Mouse (Mus musculus): Measurements from ENCODE around the gene Zfp59. TPM values are rescaled to one million over a fixed set of nuclear protein-coding genes. Genes with fewer than 3 reads are reported as not detected.
"Not testable (repeated sequence)": the region's sequence is repeated elsewhere in the genome, so short reads cannot be mapped to it uniquely, and the experiment has no call there.

Gene Zfp59
- polyA plus RNA-seq (2015; fragmentation: Nextera tagmentation; extraction: Ambion mirVana) = 10.5 TPM in 2 replicates

GRCm38 (mm10) chr7:27838323-27839249 lies at the start of gene Zfp59:
TSS of gene Zfp59 (plus strand) at chr7:27838607.
- no peaks in the 10 kb centered on the region for H3K9me3 ChIP-seq
- 3% methylated on average over 34 of the region's 34 CpGs for WGBS
- H3K4me2 ChIP-seq = peak within 1 kb of the TSS; percentile 61
- H3K27me3 ChIP-seq = no peaks in the 10 kb centered on the region
- peak within 1 kb of the TSS; percentile 49 for H3K4me3 ChIP-seq
- H3K9ac ChIP-seq = peak within 1 kb of the TSS; percentile 76
- H3K27ac ChIP-seq (replicated peaks) = peak within 1 kb of the TSS; percentile 75
- ATAC-seq (ENCODE audit: low read depth) = peak; percentile 99
- peaks cover 14% of the 10 kb centered on the region for H3K4me1 ChIP-seq (replicated peaks)
- H3K36me3 ChIP-seq = no peaks in the 10 kb centered on the region

- no peak for ATAC-seq (ENCODE audit: low read depth)
- Histone ChIP-seq H3K36me3 (no peaks in the 10 kb centered on the region), H3K27ac (replicated peaks) (no peak overlapping the region), H3K4me2 (no peak overlapping the region), H3K27me3 (no peaks in the 10 kb centered on the region), H3K4me3 (no peak overlapping the region), H3K9ac (no peak overlapping the region), H3K9me3 (peaks cover 24% of the 10 kb centered on the region), H3K4me1 (replicated peaks) (no peaks in the 10 kb centered on the region)
- 84% methylated on average over 5 of the region's 5 CpGs for WGBS
Measured at GRCm38 (mm10) chr7:27789306-27789705, 49.1 kb upstream of the Zfp59 start.

GRCm38 (mm10) chr7:27793865-27794264 lies 44.5 kb upstream of the Zfp59 start:
- H3K4me2 ChIP-seq; H3K4me3 ChIP-seq; H3K27me3 ChIP-seq; H3K9me3 ChIP-seq; H3K9ac ChIP-seq; ATAC-seq (ENCODE audit: low read depth); H3K36me3 ChIP-seq; H3K27ac ChIP-seq (replicated peaks); H3K4me1 ChIP-seq (replicated peaks): not testable (repeated sequence)
- 60% methylated on average over 3 of the region's 3 CpGs for WGBS

- Histone ChIP-seq H3K9me3 (peaks cover 3% of the 10 kb centered on the region; the same call in 1 of the 2 replicates), H3K27ac (replicated peaks) (no peak overlapping the region), H3K27me3 (no peaks in the 10 kb centered on the region), H3K4me1 (replicated peaks) (peaks cover 7% of the 10 kb centered on the region; the same call in 1 of the 2 replicates), H3K36me3 (no peaks in the 10 kb centered on the region), H3K4me2 (no peak overlapping the region), H3K9ac (no peak overlapping the region), H3K4me3 (no peak overlapping the region)
- no peak for ATAC-seq (ENCODE audit: low read depth)
Measured at GRCm38 (mm10) chr7:27794566-27794965, 43.8 kb upstream of the Zfp59 start.

GRCm38 (mm10) chr7:27797906-27798811 lies 40.2 kb upstream of the Zfp59 start:
- Histone ChIP-seq H3K4me2 (peak overlapping the region; percentile 30; the same call in 1 of the 2 replicates), H3K27ac (replicated peaks) (peak overlapping the region; percentile 54; the same call in 1 of the 2 replicates), H3K4me3 (0 out of 2 replicates have a peak overlapping the region, but pooled peaks have one; percentile 4), H3K9me3 (no peaks in the 10 kb centered on the region), H3K27me3 (no peaks in the 10 kb centered on the region), H3K4me1 (replicated peaks) (peaks cover 7% of the 10 kb centered on the region; the same call in 1 of the 2 replicates), H3K9ac (0 out of 2 replicates have a peak overlapping the region, but pooled peaks have one; percentile 8), H3K36me3 (no peaks in the 10 kb centered on the region)
- peak; percentile 91 for ATAC-seq (ENCODE audit: low read depth)
- 19% methylated on average over 8 of the region's 8 CpGs for WGBS

GRCm38 (mm10) chr7:27801137-27801536 lies 37.3 kb upstream of the Zfp59 start:
- WGBS = 56% methylated on average over 2 of the region's 2 CpGs
- no peak overlapping the region for H3K27ac ChIP-seq (replicated peaks)

GRCm38 (mm10) chr7:27802986-27803385 lies 35.4 kb upstream of the Zfp59 start:
- Histone ChIP-seq H3K4me3 (no peak overlapping the region), H3K36me3 (peaks cover 11% of the 10 kb centered on the region), H3K9ac (no peak overlapping the region), H3K9me3 (no peaks in the 10 kb centered on the region), H3K4me2 (no peak overlapping the region), H3K27ac (replicated peaks) (no peak overlapping the region), H3K27me3 (no peaks in the 10 kb centered on the region), H3K4me1 (replicated peaks) (peaks cover 17% of the 10 kb centered on the region)
- WGBS = 77% methylated on average over 5 of the region's 5 CpGs
- ATAC-seq (ENCODE audit: low read depth) = no peak

More at GRCm38 (mm10) chr7:27801137-27801536, 37.3 kb upstream of the Zfp59 start:
- H3K27me3 ChIP-seq = no peaks in the 10 kb centered on the region
- ATAC-seq (ENCODE audit: low read depth) = no peak
- H3K4me3 ChIP-seq = no peak overlapping the region
- H3K36me3 ChIP-seq = 0 out of 2 replicates have a peak, but pooled peaks cover under 1% of the 10 kb centered on the region
- H3K4me2 ChIP-seq = no peak overlapping the region
- peaks cover 18% of the 10 kb centered on the region for H3K4me1 ChIP-seq (replicated peaks)
- no peaks in the 10 kb centered on the region for H3K9me3 ChIP-seq
- H3K9ac ChIP-seq = no peak overlapping the region

- H3K4me3 ChIP-seq = peak overlapping the region; percentile 74
- WGBS = under 1% methylated on average over 25 of the region's 25 CpGs
Measured at GRCm38 (mm10) chr7:27804297-27805030, 33.9 kb upstream of the Zfp59 start.

GRCm38 (mm10) chr7:27806896-27807295 lies 31.5 kb upstream of the Zfp59 start, which contains the start of gene Zfp626:
TSS of gene Zfp626 (plus strand) at chr7:27807196.
- 97% methylated on average over 3 of the region's 3 CpGs for WGBS
- H3K4me3 ChIP-seq = not testable (repeated sequence)

More at GRCm38 (mm10) chr7:27804297-27805030, 33.9 kb upstream of the Zfp59 start:
- peak; percentile 95 for ATAC-seq (ENCODE audit: low read depth)
- Histone ChIP-seq H3K9me3 (no peaks in the 10 kb centered on the region), H3K27ac (replicated peaks) (peak overlapping the region; percentile 19; the same call in 1 of the 2 replicates), H3K27me3 (no peaks in the 10 kb centered on the region), H3K4me2 (peak overlapping the region; percentile 95), H3K9ac (peak overlapping the region; percentile 83), H3K36me3 (peaks cover 26% of the 10 kb centered on the region), H3K4me1 (replicated peaks) (peaks cover 11% of the 10 kb centered on the region)

GRCm38 (mm10) chr7:27807305-27807704 lies 31.1 kb upstream of the Zfp59 start:
- not testable (repeated sequence) for H3K9me3 ChIP-seq; H3K9ac ChIP-seq; ATAC-seq (ENCODE audit: low read depth); H3K27me3 ChIP-seq; H3K4me2 ChIP-seq; H3K4me3 ChIP-seq; H3K27ac ChIP-seq (replicated peaks)
- H3K36me3 ChIP-seq = peaks cover 53% of the 10 kb centered on the region
- peaks cover 11% of the 10 kb centered on the region for H3K4me1 ChIP-seq (replicated peaks)
- WGBS = 87% methylated on average over 7 of the region's 7 CpGs

More at GRCm38 (mm10) chr7:27806896-27807295, 31.5 kb upstream of the Zfp59 start, which contains the start of gene Zfp626:
- Histone ChIP-seq H3K36me3 (peaks cover 49% of the 10 kb centered on the region), H3K4me1 (replicated peaks) (peaks cover 11% of the 10 kb centered on the region)
- H3K27ac ChIP-seq (replicated peaks); H3K27me3 ChIP-seq; H3K9me3 ChIP-seq; H3K4me2 ChIP-seq; ATAC-seq (ENCODE audit: low read depth); H3K9ac ChIP-seq: not testable (repeated sequence)

- 95% methylated on average over 7 of the region's 7 CpGs for WGBS
- peaks cover 82% of the 10 kb centered on the region for H3K36me3 ChIP-seq
- no peak for ATAC-seq (ENCODE audit: low read depth)
- no peaks in the 10 kb centered on the region for H3K27me3 ChIP-seq
- no peak overlapping the region for H3K4me2 ChIP-seq
- peaks cover 6% of the 10 kb centered on the region; the same call in 1 of the 2 replicates for H3K9me3 ChIP-seq
- H3K27ac ChIP-seq (replicated peaks) = no peak overlapping the region
- H3K4me3 ChIP-seq = no peak overlapping the region
- no peaks in the 10 kb centered on the region for H3K4me1 ChIP-seq (replicated peaks)
- no peak overlapping the region for H3K9ac ChIP-seq
Measured at GRCm38 (mm10) chr7:27818526-27819110, 19.8 kb upstream of the Zfp59 start.
